Mouse (Mus musculus) layer of hippocampus, postnatal 10 days (tissue): ENCODE results near the gene Utrn. TPM values are rescaled to one million over a fixed set of nuclear protein-coding genes. Genes with fewer than 3 reads are reported as not detected.

Source experiments
- DNase-seq, 2 experiments: peaks; one replicate each; pipeline ENCODE4 v3.0.0; 2021; ENCODE audit warnings: low spot score in 2 of 2
- total RNA-seq, 2 experiments: library from RNA; stranded (reverse); gene quantifications; 2 replicates each; pipeline ENCODE4 v1.2.3; 2021

Gene Utrn
- total RNA-seq, 2 experiments from 2014 or later, result 33.1 to 33.6 TPM

- no peak for DNase-seq
Observed at GRCm38 (mm10) chr10:12803939-12804338, 65.2 kb downstream of the Utrn start.

DNA sequence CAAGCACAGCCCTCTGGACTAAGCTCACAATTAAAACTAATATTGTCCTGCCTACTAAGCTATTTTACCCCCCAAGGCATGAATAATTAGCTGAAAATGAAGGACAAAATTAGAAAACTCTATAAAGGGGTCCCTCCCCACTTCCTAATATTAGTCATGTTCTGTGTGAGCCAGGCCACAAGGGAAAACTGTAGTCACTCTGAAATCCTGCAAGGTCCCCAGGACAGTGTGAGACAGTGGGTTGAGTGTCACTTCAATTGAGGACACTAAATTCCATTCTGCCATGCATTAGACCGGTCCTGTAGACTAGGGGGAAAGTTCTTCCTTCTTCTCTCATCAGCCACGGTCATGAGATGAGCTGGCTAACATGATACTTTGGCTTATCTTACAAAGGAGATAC is 69.7 kb downstream of the Utrn start:
- no peak for DNase-seq

- DNase-seq, result no peak
Observed at GRCm38 (mm10) chr10:12798248-12798647, 70.9 kb downstream of the Utrn start.

DNA sequence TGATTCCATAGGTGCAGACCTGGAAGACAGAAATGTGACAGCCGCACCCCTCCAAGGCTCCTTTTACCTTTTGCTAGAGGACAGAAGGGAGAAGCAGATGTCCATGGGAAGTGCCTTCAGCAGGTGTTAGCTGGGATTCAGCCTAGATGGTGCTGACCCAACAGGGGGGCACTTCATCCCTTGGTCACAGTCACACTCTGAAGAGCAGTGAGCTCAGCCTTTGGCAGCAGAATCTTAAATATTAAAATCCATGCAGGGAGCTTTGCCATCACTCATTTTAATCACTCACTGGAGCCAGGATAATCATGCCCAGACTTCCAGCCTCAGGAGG is 72.7 kb downstream of the Utrn start:
- peak in 1 of 2 experiments; percentile 12 for DNase-seq

DNA sequence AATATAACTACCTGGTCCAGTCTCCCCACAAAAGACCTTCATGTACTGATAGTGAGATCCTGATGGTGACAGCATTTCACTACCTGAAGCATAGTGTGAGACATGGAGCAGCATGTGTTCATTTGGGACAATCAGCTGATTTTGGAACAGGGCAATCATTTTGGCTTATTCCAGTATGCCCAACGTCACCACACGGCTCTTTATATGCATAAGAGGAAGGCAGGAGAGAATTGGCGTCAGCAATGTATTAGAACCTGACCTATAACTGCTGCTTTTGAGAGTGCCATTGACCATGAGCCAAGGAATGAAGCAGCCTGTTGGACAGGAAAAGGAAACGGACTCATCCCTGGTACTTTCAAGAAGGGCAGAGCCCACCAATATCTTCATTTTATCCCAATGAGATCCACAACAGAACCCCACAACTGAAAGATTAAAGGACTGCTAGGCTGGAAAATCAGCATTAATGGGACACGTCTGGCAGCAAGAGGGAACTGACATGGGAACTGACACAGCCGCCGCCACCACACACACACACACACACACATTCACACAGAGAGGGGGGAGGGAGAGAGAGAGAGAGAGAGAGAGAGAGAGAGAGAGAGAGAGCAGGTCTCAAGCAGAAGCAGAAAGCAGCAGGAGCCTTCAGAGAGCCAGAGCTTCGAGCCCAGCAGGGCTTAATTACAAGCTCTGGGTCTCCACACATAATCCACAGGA is 73.2 kb downstream of the Utrn start:
- DNase-seq, result no peak

DNA sequence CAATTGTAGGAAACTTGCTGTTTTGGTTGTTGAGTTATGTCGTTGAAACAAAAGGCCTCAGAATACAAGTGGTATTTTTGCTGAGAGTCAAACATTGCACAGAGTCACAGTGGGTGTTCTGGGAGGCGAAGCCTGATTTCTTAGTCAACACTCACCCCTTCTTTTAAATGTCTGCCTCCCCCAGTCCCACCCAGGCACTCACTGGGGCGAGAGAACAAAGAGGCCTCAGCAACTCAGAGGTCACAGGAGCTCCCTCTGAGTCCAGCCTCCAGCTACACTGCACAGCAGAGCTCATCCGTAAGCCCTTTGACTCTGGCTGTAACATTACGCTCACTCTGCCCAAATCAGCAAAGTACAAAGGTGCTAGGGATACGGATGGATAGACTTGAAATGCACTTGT is 77.1 kb downstream of the Utrn start:
- no peak for DNase-seq

- no peak for DNase-seq
Observed at GRCm38 (mm10) chr10:12790881-12791280, 78.3 kb downstream of the Utrn start.

GRCm38 (mm10) chr10:12788529-12788928 is 80.6 kb downstream of the Utrn start:
- DNase-seq, result no peak

DNA sequence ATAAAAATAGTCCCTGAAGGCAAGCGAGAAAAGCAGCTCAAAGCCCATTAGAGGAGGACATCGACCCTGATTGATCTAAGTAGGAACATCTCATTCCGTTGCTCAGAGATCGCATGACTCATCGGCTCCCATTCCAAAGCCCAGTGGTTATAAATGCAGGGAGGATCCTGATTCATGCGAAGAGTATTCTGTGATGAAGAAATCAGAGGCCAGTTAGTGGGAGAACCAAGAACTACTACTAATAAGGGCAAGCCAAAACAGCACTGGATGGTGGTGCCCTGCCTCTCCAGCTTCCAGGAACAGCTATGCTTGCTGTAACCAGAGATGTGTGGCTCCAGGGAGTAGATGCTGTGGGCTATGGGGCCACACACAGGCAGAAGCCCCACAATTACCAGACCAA is 81.2 kb downstream of the Utrn start:
- DNase-seq, result no peak

DNA sequence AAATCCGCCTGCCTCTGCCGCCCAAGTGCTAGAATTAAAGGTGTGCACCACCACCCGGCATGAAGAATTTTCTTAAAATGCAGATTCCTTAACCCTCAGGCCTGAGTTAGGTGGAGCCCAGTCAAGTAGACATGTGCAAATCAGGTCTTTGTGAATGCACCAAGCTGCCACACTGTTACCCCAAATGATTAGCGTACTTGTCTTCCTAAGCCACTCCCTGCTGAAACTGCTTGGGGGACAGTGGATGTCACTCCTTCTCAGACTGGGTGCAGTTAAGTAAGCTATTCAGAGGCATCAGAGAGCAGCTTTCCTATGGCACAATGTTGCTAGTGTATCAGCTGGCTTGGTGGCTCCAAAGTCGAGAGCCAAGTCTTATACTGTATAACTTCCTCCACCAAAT is 83.9 kb downstream of the Utrn start:
- DNase-seq, result no peak

DNA sequence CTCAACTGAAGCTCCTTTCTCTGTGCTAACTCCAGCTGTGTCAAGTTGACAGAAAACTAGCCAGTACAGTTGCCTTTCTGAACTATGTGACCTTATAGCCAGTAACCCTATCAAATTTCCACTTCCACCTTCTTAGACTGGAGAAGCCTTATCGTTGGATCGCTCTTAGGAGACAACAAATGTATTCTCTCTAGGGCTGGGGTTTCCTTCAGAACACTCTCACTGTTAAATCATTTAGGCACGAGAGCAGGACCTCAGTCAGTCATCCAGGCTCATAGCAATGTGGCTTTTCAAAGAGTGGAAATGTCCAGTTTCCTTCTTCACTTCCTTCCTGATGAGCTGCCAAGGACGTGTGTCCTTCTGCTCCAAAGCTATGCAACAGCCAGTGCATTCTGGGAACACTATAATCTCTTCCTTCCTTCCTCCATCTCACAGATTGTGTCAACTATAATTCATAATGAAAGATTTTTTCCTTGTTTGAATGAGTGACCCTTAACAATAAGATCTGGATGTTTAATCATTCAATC is 87.7 kb downstream of the Utrn start:
- no peak for DNase-seq

DNA sequence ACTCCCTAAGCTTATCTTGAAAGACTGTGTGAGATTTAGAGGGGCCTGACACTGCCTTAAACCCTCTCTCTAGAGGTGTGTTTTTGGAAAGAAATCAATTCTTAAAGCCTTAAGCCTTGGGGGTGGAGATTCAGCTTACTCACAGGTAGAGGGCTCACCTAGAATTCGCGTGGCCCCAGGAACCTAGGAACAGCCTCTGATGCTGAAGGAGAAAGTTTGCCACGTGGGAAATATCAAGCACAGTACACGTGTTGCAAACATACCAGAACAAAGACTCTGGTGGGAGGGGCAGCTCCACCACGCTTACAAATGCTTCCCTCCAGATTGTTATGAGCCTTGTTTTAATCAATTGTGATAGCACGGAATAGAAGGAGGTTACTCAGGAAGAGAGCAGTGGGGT is 96.0 kb downstream of the Utrn start:
- DNase-seq, result no peak

- no peak for DNase-seq
Observed at GRCm38 (mm10) chr10:12771511-12771910, 97.7 kb downstream of the Utrn start.

DNA sequence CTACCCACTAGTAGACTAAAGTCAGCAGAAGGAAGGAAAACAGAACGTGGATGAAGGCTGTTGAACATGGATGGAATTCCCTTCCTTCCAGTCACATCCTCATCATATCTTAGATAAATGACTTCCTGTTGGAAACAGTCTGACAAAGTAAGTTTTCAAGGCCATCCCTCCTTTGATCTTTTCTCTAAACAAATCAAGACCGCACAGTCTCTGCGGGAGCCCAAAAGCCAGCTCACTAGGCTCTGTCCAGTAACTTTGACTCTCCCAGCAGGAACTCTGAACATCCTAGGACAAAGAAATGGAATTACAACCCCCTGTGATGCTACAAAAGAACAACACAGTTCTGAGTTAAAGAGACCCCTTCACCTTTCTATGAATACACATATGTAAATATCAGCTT is 106.5 kb downstream of the Utrn start:
- DNase-seq, result no peak

DNA sequence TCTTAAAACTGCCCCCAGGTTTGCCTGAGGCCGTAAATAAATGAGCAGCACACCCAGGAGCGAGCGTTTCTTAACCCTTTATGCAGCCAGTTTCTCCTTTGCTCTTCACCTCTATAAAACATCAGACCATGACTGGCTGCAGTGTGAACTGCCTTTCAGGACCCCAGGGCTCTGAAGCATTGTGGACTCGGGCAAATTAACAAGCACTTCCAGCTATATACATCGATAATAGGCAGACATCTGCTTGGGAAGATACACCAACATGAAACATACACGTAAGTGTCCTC is 110.5 kb downstream of the Utrn start:
- DNase-seq, result no peak

GRCm38 (mm10) chr10:12757943-12758701 is 111.0 kb downstream of the Utrn start:
- DNase-seq, result peak; percentile 25 to 40

- no peak for DNase-seq
Observed at GRCm38 (mm10) chr10:12756692-12757091, 112.5 kb downstream of the Utrn start.

- no peak for DNase-seq
Observed at GRCm38 (mm10) chr10:12754911-12755310, 114.3 kb downstream of the Utrn start.

- no peak for DNase-seq
Observed at GRCm38 (mm10) chr10:12754166-12754565, 115.0 kb downstream of the Utrn start.

GRCm38 (mm10) chr10:12743717-12744116 is 125.4 kb downstream of the Utrn start:
- DNase-seq, result no peak

- DNase-seq, result no peak
Observed at GRCm38 (mm10) chr10:12739302-12739987, 129.7 kb downstream of the Utrn start.

DNA sequence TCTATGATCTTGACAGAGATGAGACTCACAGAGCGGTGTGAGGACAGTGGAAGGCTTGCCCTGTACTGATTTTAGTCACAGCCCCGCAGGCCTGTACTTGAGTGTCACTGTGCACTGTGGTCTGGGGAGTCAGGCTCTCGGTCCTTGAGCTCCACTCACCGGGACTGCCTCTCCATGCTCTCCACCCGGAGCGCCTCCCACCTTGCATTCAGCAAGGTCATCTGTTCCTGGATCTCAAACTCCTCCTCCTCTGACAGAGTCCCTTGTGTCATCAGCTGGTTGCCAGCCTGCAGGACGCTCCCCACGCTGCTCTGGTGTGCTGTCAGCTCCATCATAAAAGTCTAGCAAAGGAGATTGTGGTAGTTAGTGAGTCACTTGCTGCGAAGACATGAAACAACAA is 131.2 kb downstream of the Utrn start:
- no peak for DNase-seq
